Mouse (Mus musculus) lung, adult 18-20 months (tissue): ENCODE measurements at regions not wholly inside any gene's neighbourhood (a gene's known extent, or its start where the extent isn't known, plus 50 kb on each side); places are given as distances from the start of the nearest gene placed in this dataset.
A peak's percentile ranks its signal among the peaks of the same experiment; 100 is the strongest.

ENCODE experiments used
- DNase-seq, 2 experiments: peaks; one replicate each; pipeline ENCODE4 v3.0.0; 2022; ENCODE audit warnings: mixed read lengths in 2 of 2

- DNase-seq, result peak in 1 of 2 experiments; percentile 18
These were observed 173.4 kb upstream of the Klf7 start for GRCm38 (mm10) chr1:64295512-64295945.

- no peak for DNase-seq
These were observed 173.0 kb upstream of the Klf7 start for GRCm38 (mm10) chr1:64295051-64295450.

- DNase-seq, result no peak
These were observed 166.8 kb upstream of the Klf7 start for GRCm38 (mm10) chr1:64288812-64289447.

- no peak for DNase-seq
These were observed 165.0 kb upstream of the Klf7 start for GRCm38 (mm10) chr1:64287068-64287467.

GRCm38 (mm10) chr1:64284656-64285055, 162.6 kb upstream of the Klf7 start:
- DNase-seq, result no peak

- DNase-seq, result no peak
These were observed 153.8 kb upstream of the Klf7 start for GRCm38 (mm10) chr1:64275865-64276264.

GRCm38 (mm10) chr1:64275086-64275802, 153.2 kb upstream of the Klf7 start:
- DNase-seq, result no peak

- no peak for DNase-seq
These were observed 135.2 kb upstream of the Klf7 start for GRCm38 (mm10) chr1:64257237-64257636.

- no peak for DNase-seq
These were observed 133.6 kb upstream of the Klf7 start for GRCm38 (mm10) chr1:64255554-64256295.

- DNase-seq, result no peak
These were observed 132.6 kb upstream of the Klf7 start for GRCm38 (mm10) chr1:64254673-64255072.

GRCm38 (mm10) chr1:64253996-64254395, 131.9 kb upstream of the Klf7 start:
- DNase-seq, result no peak

- no peak for DNase-seq
These were observed 120.3 kb upstream of the Klf7 start for GRCm38 (mm10) chr1:64242401-64242800.

- DNase-seq, result no peak
These were observed 107.6 kb upstream of the Klf7 start for GRCm38 (mm10) chr1:64229654-64230053.

- peak; percentile 63 to 78 for DNase-seq
These were observed 104.2 kb upstream of the Klf7 start for GRCm38 (mm10) chr1:64226001-64226918.

GRCm38 (mm10) chr1:64223779-64224687, 102.0 kb upstream of the Klf7 start:
- DNase-seq, result peak in 1 of 2 experiments; percentile 24

- no peak for DNase-seq
These were observed 100.4 kb upstream of the Klf7 start for GRCm38 (mm10) chr1:64222475-64222874.

- no peak for DNase-seq
These were observed 98.4 kb upstream of the Klf7 start for GRCm38 (mm10) chr1:64220486-64220885.

GRCm38 (mm10) chr1:64220040-64220439, 98.0 kb upstream of the Klf7 start:
- no peak for DNase-seq

- no peak for DNase-seq
These were observed 93.6 kb upstream of the Klf7 start for GRCm38 (mm10) chr1:64215646-64216045.

GRCm38 (mm10) chr1:64209131-64209530, 87.0 kb upstream of the Klf7 start:
- DNase-seq, result no peak

- no peak for DNase-seq
These were observed 78.4 kb upstream of the Klf7 start for GRCm38 (mm10) chr1:64200387-64201023.
